Mouse (Mus musculus): ENCODE results near the gene Dus2.

Gene Dus2
- long read RNA-seq, experiment 1, transcript Dus2-201 (16 exons, 1,860 nt), result major isoform, 10 of 13 reads
- long read RNA-seq, experiment 1, partial matches to known transcripts, result 1 of 13 reads
- long read RNA-seq, experiment 1, other reads (novel, unspliced or antisense), result 0 of 13 reads
- long read RNA-seq, experiment 2, transcript Dus2-201 (16 exons, 1,860 nt), result major isoform, 17 of 23 reads
- long read RNA-seq, experiment 2, partial matches to known transcripts, result 1 of 23 reads
- long read RNA-seq, experiment 2, other reads (novel, unspliced or antisense), result 4 of 23 reads

DNA sequence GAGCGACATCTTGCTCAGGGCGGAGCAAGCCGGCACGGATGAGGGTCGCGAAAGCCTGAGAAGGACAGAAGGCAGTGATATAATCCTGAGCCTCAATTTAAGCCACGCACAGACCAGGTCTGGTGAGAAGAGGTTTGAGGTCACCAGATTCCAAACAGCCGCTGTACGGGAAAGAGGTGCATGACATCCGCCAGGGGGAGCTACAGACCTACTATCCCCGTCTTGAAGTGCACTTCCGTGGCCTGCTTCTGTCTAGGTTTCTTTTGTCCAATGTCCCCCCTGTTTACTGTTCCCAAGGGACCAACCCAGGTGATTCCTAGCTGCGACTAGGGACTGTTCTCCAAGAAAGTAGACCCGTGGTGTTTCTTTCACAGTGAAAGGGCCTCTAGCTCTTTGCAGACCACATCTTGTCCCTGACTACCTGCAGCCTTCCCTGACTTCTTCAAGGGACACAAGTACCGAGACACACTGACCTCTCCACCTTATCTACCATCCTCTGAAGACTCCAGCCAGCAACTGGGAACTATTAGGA is at the start of gene Dus2:
Dus2 (plus strand) TSS at position 482 of the 532 bp plus-strand sequence.
- intact Hi-C loops (cut with DNase I), result loop anchor here (1.0 kb wide), 1 partner anchor 31 kb away; no protein-coding TSS in a partner anchor

DNA sequence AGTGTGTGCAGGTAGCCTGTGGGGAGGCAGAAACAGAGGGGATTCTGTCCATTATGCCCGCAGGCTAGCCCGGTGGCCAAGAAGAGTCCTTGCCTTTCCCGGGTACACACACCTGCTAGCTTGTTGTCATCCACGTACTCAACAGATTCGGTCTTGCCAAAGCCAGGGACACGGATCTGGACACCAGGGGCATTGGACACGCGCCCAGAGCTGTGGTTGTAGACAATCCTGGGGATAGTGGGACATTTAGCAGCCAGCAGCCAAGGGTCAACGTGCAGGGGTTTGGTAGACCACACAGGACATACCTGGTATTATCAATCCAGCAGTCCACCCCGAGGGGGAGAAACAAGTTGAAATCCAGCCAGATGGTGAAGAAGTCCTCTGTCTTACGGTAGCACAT is 49.1 kb upstream of the Dus2 start:
- intact Hi-C loops (cut with DNase I), result no loop called here

DNA sequence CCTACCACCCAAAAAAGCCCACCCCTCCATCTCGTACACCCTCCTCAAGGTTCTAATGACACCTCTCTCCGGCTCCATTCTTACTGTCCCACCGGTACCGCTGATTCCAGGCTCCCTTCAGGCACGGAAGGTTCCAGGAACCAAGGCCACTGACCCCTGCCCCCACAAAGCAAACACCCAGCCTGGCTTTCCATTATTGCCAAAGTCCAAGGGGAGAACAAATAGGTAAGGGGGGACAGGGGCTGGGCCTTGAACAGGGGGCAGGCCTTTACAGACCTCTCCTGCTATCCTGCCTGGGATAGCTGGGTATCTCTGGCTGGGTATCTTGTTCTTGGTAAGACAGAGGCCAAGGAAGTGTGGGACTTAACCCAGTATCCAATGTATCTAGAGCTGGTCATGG is 48.6 kb upstream of the Dus2 start:
- intact Hi-C loops (cut with DNase I), result no loop called here

DNA sequence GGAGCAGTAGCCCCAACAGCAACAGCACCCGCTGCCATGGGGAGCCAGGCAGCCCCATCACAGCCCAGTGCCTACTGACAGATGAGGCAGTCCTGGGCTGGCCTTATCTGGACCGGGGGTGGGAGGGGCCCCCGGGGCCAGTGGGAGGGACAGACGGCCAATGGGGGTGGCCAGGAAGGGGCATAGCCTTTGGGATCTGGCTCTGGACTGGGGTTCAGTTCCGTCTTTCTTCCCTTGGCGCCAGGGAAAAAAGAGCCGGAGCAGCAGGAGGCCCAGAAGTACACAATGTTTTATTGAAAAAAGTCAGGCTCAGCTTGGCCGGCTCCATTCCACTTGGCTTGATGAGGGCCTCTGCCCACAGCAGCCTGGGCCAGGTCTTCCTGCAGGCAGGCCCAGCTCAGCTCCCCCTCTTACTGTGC is 47.8 kb upstream of the Dus2 start, which contains the start of gene Lcat:
Lcat (minus strand) TSS at position 62 of the 419 bp plus-strand sequence.
- intact Hi-C loops (cut with DNase I), result no loop called here

DNA sequence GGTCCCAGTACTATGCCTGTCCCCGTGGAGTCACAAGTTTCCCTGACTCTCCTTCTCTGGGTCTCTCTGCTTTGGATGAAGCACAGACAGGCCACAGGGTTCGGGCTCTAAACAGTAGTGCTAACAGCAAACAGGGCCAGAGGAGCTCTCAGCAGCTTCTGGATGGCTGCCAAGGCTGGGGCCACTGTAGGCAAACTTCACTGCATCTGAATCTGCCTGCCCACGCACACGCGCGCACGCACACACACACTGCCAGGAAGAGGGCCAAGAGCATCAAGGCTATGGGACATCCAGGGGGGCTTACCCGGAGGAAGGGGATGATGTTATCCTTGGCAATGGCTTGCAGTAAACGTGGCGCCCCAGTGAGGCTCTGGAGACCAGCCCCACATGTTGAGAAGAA is 41.8 kb upstream of the Dus2 start:
- intact Hi-C loops (cut with DNase I), result no loop called here

DNA sequence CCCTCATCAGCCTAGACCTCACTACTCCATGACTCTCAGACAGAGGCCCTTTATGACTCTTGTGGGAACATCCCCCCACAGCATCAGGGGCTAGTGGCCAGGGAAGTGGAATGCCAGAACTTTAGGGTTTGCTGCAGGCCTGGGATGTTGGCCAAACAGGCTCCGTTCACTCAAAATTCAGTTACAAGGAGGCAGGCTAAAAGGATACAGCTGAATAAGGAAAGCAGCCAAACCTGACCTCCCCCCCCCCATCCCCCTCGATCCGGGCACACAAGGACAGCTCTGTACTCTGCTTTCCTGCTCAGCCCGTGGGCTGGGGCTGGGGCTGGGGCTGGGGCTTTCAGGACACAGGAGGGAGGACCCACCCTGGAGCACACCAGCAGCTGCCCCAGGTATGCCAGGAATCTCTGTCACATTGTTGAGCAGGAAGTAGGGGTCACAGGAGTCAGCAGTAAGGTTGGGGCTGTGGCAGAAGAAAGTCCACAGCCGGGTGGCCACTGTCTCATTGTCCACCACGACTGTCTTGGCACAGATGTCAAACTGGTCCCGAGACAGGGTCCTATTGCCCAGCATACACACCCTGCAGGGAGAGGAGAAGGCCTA is 40.0 kb upstream of the Dus2 start:
- intact Hi-C loops (cut with DNase I), result no loop called here

DNA sequence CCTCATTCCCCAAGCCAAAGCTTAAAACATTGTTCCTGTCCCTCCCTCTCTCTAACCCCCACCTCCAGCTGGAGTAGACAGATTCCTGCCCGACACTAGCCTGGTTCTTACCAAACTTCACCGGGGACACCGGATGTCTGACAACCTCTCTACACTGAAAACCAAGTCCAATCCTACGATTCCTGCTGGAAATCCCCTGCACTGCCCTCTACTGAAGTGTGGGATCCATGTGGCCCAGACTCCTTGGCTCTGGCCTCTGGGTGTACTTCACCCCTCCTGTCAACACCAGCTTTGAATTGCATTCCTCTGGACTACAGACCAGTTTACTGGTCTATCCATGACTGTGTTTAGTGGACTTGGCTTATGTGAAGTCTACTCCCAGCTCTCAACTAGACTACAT is 34.6 kb upstream of the Dus2 start:
- intact Hi-C loops (cut with DNase I), result no loop called here

DNA sequence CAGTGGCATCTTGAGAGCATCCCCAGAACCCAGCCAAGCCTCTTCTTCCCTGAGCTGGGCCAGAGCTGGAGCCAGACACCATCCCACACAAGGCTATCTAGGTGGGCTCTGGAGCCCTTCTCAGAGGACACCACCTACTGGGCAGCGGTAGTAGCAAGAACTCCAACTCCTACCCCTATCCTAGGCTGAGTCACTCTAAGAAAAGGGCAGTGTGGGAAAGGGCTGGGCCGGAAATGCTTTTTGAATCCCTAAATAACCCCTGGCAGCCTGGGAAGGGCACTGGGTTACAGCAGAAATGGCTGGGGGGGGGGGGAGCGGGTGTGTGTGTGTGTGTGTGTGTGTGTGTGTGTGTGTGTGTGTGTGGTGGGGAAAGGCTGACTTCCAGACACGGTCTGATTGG is 33.3 kb upstream of the Dus2 start:
- intact Hi-C loops (cut with DNase I), result no loop called here

DNA sequence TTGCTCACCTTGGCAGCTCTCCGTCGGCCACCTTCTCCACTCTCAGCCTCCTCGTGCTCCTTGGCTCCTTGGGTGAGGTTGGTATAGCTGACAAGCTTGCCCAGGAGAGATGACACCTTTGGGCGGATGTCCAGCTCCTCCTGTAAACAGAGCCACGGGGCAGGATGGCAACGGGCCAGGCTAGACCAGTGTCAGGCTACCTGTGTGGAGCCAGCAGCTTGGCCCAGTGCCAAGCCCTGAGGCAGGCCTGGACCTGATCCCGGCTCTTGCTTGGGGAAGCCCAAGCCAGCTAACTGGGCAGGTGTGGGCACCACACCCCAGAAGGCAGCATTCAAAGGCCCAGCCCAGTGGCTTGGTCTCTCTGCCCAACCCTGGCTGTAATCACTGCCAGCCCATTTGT is 31.8 kb upstream of the Dus2 start:
- intact Hi-C loops (cut with DNase I), result no loop called here

DNA sequence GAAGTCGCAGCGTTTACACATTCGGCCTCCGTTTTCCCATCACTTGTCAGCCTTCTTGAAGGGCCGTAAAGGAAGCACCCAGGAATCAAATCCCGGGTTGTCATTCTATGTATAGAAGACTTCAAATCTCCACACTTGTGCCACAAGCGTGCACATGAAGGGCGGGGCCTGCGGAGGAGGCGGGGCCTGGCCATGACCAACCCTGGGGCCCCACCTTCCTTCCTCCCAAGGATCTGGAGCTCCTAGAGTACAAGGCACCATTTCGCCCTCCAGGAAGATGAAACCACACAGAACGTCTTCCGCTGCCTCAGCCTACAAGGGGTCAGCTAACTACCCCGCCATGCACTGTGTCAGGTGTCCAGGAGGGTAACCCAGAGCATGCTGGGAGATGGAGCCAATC is 30.0 kb upstream of the Dus2 start:
- intact Hi-C loops (cut with DNase I), result no loop called here

DNA sequence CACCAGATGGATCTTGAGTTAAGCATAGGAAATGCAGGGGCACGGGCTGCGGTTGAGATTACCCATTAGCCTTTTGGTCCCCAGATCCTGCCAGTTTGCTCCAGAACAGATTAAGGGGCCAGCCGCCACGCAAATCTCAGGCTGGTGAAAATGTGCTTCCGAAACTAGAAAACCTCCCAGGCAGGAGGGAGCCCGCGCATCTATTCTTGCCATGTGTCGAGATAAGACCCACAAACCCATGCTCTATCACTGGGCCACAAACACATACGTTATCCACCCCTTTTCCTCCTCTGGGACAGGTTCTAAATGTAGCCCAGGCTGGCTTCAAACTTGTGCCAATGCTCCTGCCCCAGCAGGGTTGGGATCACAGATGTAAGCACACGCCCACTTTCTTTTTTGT is 29.6 kb upstream of the Dus2 start:
- intact Hi-C loops (cut with DNase I), result no loop called here

DNA sequence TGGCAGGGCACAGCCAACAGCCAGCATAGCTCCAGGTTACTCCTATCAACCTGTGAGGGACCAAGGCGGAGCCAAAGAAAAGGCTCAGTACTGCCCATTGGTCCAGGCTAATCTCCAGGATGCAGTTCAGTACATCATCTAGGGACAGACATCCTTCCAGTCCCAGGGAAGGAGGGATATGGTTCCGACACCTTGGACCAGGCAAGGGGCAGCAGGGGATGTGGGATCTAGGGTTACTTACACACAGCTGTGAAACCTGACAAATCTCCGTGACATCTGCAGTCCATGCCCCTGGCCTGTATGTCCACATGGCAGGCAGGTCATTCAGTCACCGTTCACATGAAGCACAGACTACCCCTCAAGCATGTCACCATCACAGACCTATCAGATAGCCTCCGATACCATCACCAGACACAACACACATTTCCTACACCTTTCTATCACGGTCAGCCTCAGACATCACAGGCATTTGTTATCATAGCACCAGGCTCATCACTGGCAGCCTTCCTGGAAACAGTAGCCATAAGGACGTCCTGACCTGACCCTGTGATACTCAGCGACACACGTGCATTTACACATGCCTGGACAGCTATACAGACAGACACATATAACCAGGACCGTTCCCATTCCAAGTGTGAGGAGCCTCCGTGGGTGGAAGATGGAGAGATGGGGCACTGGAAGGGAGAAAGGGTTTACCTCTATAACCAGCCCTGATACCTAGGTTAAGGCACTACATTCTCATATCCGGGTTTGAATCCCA is 26.5 kb upstream of the Dus2 start:
- intact Hi-C loops (cut with DNase I), result no loop called here

DNA sequence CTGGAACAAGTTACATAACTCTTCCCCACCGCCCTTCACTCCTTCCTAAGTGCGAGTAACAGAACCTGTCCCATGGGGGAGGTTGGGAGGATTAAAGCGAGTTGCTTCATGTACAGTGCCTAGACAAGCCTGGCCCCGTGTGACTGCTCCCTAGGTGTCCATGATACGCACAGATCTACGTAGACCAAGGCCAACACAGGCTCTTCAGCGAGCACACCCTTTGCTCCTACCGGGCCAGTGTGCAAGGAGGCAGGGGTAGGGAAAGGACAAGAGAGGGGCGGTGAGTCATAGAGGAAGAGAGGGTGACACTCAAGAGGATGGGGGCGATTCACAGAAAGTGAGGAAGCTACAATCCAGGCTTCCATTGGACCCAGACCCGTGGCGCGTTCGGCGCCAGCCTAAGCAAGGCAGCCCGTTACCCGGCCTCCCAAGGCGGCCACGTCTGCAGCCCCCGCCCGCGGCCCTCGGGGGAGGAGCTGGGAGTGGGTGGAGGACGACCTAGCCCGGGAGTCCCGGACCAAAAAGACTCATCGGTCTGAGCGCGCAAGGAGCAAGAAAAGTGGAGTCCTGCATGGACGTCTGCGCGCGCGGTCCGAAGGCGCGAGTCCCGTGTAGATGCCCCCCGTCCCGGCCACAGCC is 25.8 kb upstream of the Dus2 start:
- intact Hi-C loops (cut with DNase I), result no loop called here

DNA sequence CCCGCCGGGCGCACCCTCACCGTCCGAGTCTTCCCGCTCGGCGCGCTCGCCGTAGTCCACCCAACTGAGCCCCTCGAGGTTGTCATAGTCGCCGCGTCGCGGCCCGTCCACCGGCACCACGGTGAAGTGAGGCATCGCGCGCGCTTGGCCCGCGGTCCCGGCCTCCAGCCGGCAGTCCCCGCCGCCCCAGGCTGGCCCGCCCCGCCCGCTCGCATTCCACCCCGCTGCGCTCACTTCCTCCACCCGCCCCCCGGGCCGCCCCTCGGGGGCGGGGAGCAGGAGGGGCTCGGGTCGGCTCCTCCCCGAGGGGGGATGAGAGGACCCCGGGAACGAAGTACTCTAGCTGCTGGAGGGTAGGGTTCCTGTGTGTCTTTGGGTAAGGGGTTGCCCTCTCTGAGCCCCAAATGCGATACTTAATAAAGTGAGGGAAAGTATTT is 25.2 kb upstream of the Dus2 start, which contains the start of gene Slc12a4:
Slc12a4 (minus strand) TSS at position 193 of the 437 bp plus-strand sequence.
- intact Hi-C loops (cut with DNase I), result no loop called here

DNA sequence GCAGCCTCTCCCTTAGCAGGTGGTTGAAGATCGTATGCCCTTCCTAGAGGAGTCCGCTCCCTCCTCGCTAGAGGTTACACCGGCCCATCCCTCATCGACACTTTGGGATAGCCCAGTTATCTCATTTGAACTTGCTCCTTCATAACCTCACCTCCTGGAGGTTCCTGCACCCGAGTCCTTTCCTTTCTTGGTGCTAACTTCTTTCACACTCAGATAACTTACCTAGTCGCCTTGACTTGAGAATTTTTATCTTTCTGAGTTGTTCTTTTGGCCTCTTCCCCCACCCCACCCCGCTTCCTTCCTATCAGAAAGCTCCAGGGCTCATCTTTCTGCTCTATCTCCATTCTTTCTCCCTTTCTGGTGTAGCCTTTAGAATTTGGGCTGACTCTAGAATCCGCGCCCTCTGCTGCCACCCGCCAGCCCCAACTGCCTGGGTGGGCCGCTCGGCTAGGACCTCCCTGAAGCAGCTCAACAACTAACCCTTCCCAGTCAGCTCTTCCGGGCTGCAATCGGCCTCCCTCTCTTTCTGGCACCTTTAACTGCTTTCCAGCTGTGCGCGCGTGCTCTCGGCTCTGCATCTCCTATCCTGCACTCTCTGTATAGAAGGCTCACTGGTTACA is 24.3 kb upstream of the Dus2 start:
- intact Hi-C loops (cut with DNase I), result no loop called here

DNA sequence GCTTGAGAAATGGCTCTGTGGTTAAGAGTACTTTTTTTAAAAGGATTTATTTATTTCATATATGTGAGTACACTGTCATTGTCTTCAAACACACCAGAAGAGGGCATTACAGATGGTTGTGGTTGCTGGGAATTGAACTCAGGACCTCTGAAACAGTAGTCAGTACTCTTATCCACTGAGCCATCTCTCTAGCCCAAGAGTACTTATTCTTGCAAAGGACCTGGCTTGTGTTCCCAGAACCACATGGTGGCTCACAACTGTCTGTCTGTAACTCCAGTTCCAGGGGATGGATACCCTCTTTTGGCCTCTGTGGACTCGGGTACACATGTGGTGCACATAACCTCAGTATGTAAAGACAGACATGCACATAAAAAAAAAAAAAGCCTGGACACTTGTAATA is 21.8 kb upstream of the Dus2 start:
- intact Hi-C loops (cut with DNase I), result no loop called here

DNA sequence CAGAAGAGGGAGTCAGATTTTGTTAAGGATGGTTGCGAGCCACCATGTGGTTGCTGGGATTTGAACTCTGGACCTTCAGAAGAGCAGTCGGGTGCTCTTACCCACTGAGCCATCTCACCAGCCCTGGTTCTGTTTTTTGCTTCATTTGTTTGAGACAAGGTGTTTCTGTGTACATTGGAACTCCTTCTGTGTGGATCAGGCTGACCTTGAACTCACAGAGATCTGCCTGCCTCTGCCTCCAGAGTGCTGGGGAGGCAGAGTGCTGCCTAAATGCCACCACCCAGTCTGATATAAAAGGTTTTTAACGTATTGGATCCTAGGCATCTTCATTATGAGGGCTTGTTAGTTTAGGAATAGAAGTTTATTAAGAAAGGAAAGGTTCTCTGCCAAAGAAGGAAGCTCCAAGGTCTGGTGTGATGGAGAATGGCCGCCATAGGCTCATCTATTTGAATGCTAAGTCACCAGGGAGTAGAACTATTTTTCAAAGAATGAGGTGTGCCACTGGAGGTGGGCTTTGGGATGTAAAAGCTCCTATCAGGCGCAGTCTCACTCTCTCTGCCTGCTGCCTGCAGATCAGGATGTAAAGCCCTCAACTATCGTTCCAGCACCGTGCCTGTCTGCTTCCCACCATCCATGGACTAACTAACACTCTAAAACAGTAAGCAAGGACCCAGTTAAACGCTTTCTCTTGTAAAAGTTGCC is 20.0 kb upstream of the Dus2 start:
- intact Hi-C loops (cut with DNase I), result no loop called here

DNA sequence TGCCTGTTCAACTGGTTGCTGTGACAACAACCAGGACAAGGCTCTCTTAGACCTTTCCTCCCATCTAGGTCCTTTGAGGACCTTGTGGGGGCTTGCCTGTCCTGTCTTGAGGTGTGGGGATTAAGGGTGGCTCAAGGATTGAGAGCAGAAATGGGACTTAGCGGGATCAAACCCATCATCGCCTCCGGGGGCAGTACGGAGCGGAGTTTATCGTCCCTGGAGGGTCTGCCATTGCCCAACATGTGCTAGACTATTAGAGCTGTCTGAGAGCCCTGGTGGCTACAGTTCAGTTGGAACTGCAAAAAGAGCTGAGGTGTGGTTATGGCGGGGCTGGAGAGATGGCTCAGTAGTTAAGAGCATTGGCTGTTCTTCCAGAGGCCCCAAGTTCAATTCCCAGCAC is 15.8 kb upstream of the Dus2 start:
- intact Hi-C loops (cut with DNase I), result no loop called here

DNA sequence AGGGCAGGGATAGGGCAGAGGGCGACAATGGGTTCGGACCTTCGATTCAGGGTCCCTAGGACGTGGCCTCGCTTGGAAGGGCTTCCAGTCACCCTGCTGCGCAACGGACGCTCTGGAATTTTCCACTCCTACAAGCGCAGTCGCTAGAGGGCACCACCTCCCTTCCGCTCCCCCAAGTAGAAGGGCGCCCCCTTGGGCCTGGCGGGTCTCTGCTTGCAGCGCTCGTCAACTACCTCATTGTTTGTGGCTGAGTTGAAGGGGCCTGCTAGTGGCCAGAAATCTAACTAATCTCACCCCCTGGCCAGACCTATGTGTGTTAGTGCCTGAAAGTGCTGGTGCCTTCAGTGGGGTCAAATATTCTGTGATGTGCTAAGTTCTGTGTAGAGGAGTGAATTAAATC is 11.8 kb upstream of the Dus2 start, which contains the start of gene Dpep3:
Dpep3 (minus strand) TSS at position 105 of the 400 bp plus-strand sequence.
- intact Hi-C loops (cut with DNase I), result no loop called here

DNA sequence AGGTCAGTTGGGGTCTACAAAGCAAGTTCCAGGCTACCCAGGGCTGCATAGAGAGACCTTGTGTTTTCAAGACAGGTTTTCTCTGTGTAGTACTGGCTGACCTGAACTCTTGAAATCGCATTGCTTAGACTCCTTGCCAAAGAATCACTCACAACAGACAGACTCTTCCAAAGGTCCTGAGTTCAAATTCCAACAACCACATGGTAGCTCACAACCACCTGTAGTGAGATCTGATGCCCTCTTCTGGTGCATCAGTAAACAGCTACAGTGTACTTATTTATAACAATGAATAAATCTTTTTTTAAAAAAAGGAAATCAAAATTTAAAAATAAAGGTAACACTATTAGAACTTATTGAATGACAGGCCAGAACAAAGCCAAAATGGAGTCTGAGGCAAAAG is 10.0 kb upstream of the Dus2 start:
- intact Hi-C loops (cut with DNase I), result no loop called here

Data from adrenal gland (tissue).